Mouse (Mus musculus): Measurements from ENCODE around the gene Pik3r6. TPM values are rescaled to one million over a fixed set of nuclear protein-coding genes. Genes with fewer than 3 reads are reported as not detected.

Pik3r6 gene
- polyA plus RNA-seq, 1 experiment from 2014 or later: 1.8 TPM

DNA sequence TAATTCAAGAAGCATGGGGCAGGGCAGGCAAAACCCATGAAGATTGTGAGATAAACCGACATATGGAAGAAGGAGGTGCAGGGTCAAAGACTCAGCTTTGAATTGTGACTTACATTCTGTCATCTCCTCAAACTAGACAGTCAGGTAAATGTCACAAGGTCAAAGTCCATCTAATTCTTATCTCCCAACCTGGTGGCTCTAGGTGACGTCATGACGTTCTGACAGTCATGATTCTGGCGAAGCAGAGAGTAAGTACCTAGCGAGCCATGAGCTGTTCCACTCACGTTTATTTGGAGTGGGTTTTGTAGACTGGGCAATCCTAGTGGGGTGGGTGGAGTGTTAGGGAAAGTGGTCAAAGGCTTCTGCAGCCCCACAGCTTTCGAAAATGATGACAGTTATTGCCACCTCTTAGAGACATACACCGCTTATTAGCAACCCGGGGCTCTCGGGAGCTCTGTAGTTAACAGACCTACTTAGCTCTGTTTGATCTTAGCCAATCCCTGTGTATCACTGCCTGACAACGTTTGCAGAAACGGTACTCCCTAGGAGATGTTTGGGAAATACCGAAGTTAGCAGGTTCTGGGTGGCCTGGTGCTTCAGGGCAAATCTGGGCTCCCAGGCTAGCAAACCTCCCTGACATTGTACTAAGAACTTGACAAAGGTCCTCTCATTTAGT is 61.7 kb downstream of the Pik3r6 start:
- no peak overlapping the region for H3K27ac ChIP-seq (replicated peaks)
- no peaks in the 10 kb centered on the region for H3K27me3 ChIP-seq (ENCODE audit: control insufficient read depth, insufficient read depth, low read length)
- H3K36me3 ChIP-seq (ENCODE audit: control insufficient read depth, insufficient read depth, low read length): no peaks in the 10 kb centered on the region
- 65% methylated on average over 13 of the region's 13 CpGs for WGBS
- no peak for TF ChIP-seq EP300 (optimal IDR thresholded peaks at IDR 0.05)
- H3K9me3 ChIP-seq (ENCODE audit: control insufficient read depth, low read length): no peaks in the 10 kb centered on the region
- no peak overlapping the region for H3K4me3 ChIP-seq (ENCODE audit: low read depth, low read length)
- no peak overlapping the region for H3K9ac ChIP-seq (ENCODE audit: low read length)
- DNase-seq (ENCODE audit: low spot score) (no peak), ATAC-seq (ENCODE audit: low FRiP score, low TSS enrichment) (no peak)
- H3K4me1 ChIP-seq (replicated peaks; ENCODE audit: control insufficient read depth, insufficient read depth): no peaks in the 10 kb centered on the region
- H3K4me2 ChIP-seq (replicated peaks; ENCODE audit: low read depth): no peak overlapping the region

DNA sequence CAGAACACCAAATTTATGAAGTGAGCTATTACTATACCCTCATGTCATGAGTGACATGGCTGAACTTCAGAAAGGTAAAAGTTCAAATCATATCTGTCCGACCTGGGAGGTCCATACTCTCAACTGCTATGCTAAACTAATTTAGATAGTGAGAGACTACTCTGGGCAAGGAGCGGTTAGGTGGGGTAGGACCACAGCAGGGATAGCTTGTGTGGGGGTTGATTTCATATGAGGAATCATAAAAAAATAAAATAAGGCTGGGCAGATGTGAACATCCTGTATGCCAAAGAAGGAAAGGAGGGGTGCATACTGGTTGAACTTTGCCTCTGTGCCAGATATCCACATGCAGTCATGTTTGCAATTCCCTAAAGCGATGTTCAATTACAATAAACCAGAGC is 62.2 kb downstream of the Pik3r6 start:
- H3K4me3 ChIP-seq (ENCODE audit: low read depth, low read length): no peak overlapping the region
- TF ChIP-seq EP300 (optimal IDR thresholded peaks at IDR 0.05) (no peak), CTCF (IDR thresholded peaks at IDR 0.05; ENCODE audit: low read depth) (no peak)
- 84% methylated on average over 3 of the region's 3 CpGs for WGBS
- H3K27me3 ChIP-seq (ENCODE audit: control insufficient read depth, insufficient read depth, low read length): no peaks in the 10 kb centered on the region
- no peak overlapping the region for H3K27ac ChIP-seq (replicated peaks)
- no peak overlapping the region for H3K4me2 ChIP-seq (replicated peaks; ENCODE audit: low read depth)
- no peaks in the 10 kb centered on the region for H3K36me3 ChIP-seq (ENCODE audit: control insufficient read depth, insufficient read depth, low read length)
- H3K9me3 ChIP-seq (ENCODE audit: control insufficient read depth, low read length): no peaks in the 10 kb centered on the region
- H3K9ac ChIP-seq (ENCODE audit: low read length): no peak overlapping the region
- ATAC-seq (ENCODE audit: low FRiP score, low TSS enrichment) (no peak), DNase-seq (ENCODE audit: low spot score) (no peak)
- H3K4me1 ChIP-seq (replicated peaks; ENCODE audit: control insufficient read depth, insufficient read depth): no peaks in the 10 kb centered on the region

DNA sequence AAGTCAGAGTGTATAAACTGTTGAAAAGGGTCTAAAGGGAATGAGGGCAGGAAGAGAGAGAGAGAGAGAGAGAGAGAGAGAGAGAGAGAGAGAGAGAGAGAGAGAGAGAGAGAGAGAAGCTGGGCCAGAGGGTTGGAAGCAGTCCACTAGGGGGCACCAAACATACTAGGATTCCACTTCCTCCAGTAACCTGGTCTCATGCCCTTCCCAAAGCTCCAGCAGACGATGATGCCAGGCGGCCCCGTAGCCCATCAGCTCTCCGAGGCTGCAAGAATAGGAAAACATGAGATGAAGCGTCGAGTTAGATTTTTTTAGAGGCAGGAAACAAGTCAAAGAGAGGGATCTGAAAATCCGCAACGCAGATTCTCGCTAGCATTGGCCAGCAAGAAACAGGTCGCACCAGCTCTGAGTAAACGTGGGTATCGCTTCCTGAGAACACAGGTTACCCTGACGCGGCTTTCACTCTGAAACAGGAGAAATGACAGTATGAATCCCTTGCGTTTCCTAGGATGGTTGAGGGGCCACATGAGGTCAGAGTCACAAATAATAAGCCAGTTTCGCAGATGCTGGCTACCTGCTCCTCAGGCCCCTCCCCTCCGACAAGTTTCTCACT is 63.7 kb downstream of the Pik3r6 start:
- no peak overlapping the region for H3K27ac ChIP-seq (replicated peaks)
- no peaks in the 10 kb centered on the region; the same call in 1 of the 2 replicates for H3K36me3 ChIP-seq (ENCODE audit: control insufficient read depth, insufficient read depth, low read length)
- peak overlapping the region; percentile 13; the same call in 1 of the 2 replicates for H3K4me3 ChIP-seq (ENCODE audit: low read depth, low read length)
- peak; percentile 75 for DNase-seq (ENCODE audit: low spot score)
- no peaks in the 10 kb centered on the region for H3K27me3 ChIP-seq (ENCODE audit: control insufficient read depth, insufficient read depth, low read length)
- TF ChIP-seq CTCF (IDR thresholded peaks at IDR 0.05; ENCODE audit: low read depth): peak; percentile 85
- no peak for TF ChIP-seq EP300 (optimal IDR thresholded peaks at IDR 0.05)
- ATAC-seq (ENCODE audit: low FRiP score, low TSS enrichment): peak; percentile 74; the same call in 1 of the 2 replicates
- H3K9me3 ChIP-seq (ENCODE audit: control insufficient read depth, low read length): no peaks in the 10 kb centered on the region
- H3K9ac ChIP-seq (ENCODE audit: low read length): no peak overlapping the region
- no peaks in the 10 kb centered on the region for H3K4me1 ChIP-seq (replicated peaks; ENCODE audit: control insufficient read depth, insufficient read depth)
- H3K4me2 ChIP-seq (replicated peaks; ENCODE audit: low read depth): peak overlapping the region; percentile 56
- 17% methylated on average over 17 of the region's 17 CpGs for WGBS

- ATAC-seq (ENCODE audit: low FRiP score, low TSS enrichment): no peak
- H3K4me2 ChIP-seq (replicated peaks; ENCODE audit: low read depth): no peak overlapping the region
- WGBS: 62% methylated on average over 5 of the region's 5 CpGs
- no peaks in the 10 kb centered on the region for H3K4me1 ChIP-seq (replicated peaks; ENCODE audit: control insufficient read depth, insufficient read depth)
- TF ChIP-seq EP300 (optimal IDR thresholded peaks at IDR 0.05) (no peak), CTCF (IDR thresholded peaks at IDR 0.05; ENCODE audit: low read depth) (no peak)
- no peaks in the 10 kb centered on the region; the same call in 1 of the 2 replicates for H3K36me3 ChIP-seq (ENCODE audit: control insufficient read depth, insufficient read depth, low read length)
- no peak overlapping the region for H3K9ac ChIP-seq (ENCODE audit: low read length)
- no peak overlapping the region for H3K4me3 ChIP-seq (ENCODE audit: low read depth, low read length)
- H3K9me3 ChIP-seq (ENCODE audit: control insufficient read depth, low read length): no peaks in the 10 kb centered on the region
- no peak for DNase-seq (ENCODE audit: low spot score)
- no peaks in the 10 kb centered on the region for H3K27me3 ChIP-seq (ENCODE audit: control insufficient read depth, insufficient read depth, low read length)
- H3K27ac ChIP-seq (replicated peaks): no peak overlapping the region
Observed at GRCm38 (mm10) chr11:68570861-68571260, 68.0 kb downstream of the Pik3r6 start.

DNA sequence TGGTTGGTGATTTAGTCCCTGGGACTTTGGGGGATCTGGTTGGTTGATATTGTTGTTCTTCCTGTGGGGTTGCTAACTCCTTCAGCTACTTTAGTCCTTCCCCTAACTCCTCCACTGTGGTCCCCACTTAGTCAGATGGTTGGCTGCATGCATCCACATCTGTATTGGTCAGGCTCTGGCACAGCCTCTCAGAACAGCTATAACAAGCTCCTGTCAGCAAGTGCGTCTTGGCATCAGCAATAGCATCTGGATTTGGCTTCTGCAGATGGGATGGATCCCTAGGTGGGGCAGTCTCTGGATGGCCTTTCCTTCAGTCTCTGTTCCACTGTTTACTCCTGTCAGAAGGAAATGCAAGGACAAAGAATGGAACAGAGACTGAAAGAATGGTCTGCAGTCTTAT is 74.3 kb downstream of the Pik3r6 start:
- Histone ChIP-seq H3K9ac (ENCODE audit: low read length) (no peak overlapping the region), H3K36me3 (ENCODE audit: control insufficient read depth, insufficient read depth, low read length) (no peaks in the 10 kb centered on the region), H3K27ac (replicated peaks) (no peak overlapping the region), H3K4me3 (ENCODE audit: low read depth, low read length) (no peak overlapping the region), H3K4me2 (replicated peaks; ENCODE audit: low read depth) (no peak overlapping the region), H3K4me1 (replicated peaks; ENCODE audit: control insufficient read depth, insufficient read depth) (no peaks in the 10 kb centered on the region), H3K27me3 (ENCODE audit: control insufficient read depth, insufficient read depth, low read length) (no peaks in the 10 kb centered on the region), H3K9me3 (ENCODE audit: control insufficient read depth, low read length) (no peaks in the 10 kb centered on the region)
- no peak for ATAC-seq (ENCODE audit: low FRiP score, low TSS enrichment)
- WGBS: 81% methylated on average over 1 of the region's 1 CpGs
- no peak for TF ChIP-seq CTCF (IDR thresholded peaks at IDR 0.05; ENCODE audit: low read depth)
- no peak for TF ChIP-seq EP300 (optimal IDR thresholded peaks at IDR 0.05)
- no peak for DNase-seq (ENCODE audit: low spot score)

GRCm38 (mm10) chr11:68579462-68579881 is 76.7 kb downstream of the Pik3r6 start:
- Histone ChIP-seq H3K4me1 (replicated peaks; ENCODE audit: control insufficient read depth, insufficient read depth) (no peaks in the 10 kb centered on the region), H3K36me3 (ENCODE audit: control insufficient read depth, insufficient read depth, low read length) (no peaks in the 10 kb centered on the region), H3K27me3 (ENCODE audit: control insufficient read depth, insufficient read depth, low read length) (no peaks in the 10 kb centered on the region), H3K4me2 (replicated peaks; ENCODE audit: low read depth) (no peak overlapping the region), H3K9me3 (ENCODE audit: control insufficient read depth, low read length) (no peaks in the 10 kb centered on the region), H3K27ac (replicated peaks) (no peak overlapping the region), H3K9ac (ENCODE audit: low read length) (0 out of 2 replicates have a peak overlapping the region, but pooled peaks have one; percentile 23), H3K4me3 (ENCODE audit: low read depth, low read length) (no peak overlapping the region)
- DNase-seq (ENCODE audit: low spot score) (peak; percentile 31), ATAC-seq (ENCODE audit: low FRiP score, low TSS enrichment) (no peak)
- TF ChIP-seq EP300 (optimal IDR thresholded peaks at IDR 0.05) (no peak), CTCF (IDR thresholded peaks at IDR 0.05; ENCODE audit: low read depth) (peak; percentile 33; the same call in 1 of the 2 replicates)
- WGBS: 28% methylated on average over 9 of the region's 9 CpGs
